Mouse (Mus musculus) stomach, postnatal 0 days (tissue): ENCODE measurements around the gene Adcy3. TPM values are rescaled to one million over a fixed set of nuclear protein-coding genes. Genes with fewer than 3 reads are reported as not detected.
"Not testable (repeated sequence)": the region's sequence is repeated elsewhere in the genome, so short reads cannot be mapped to it uniquely, and the experiment has no call there.

ENCODE experiments used
- ATAC-seq: fragments of 200-750 bp; cut with Nextera tagmentation; 2 replicates; pipeline ENCODE4 v1.8.0; 2017; ENCODE audit not compliant: low FRiP score, low TSS enrichment
- DNase-seq: peaks from one replicate; pipeline ENCODE4 v3.0.0-alpha.2; 2016; ENCODE audit warnings: low spot score
- H3K27ac ChIP-seq: fragments of 300-500 bp; sonication (generic); replicated peaks from 2 replicates; pipeline ENCODE4 v1.5.1; 2014; ENCODE audit warnings: mild to moderate bottlenecking, control low read depth
- H3K27me3 ChIP-seq: fragments of 300-500 bp; sonication (generic); 2 replicates; pipeline ENCODE4 v1.6.1; 2014; ENCODE audit warnings: low read length; ENCODE audit not compliant: control insufficient read depth, insufficient read depth
- H3K36me3 ChIP-seq: fragments of 300-500 bp; sonication (generic); 2 replicates; pipeline ENCODE4 v1.6.1; 2014; ENCODE audit warnings: low read length, mixed read lengths; ENCODE audit not compliant: control insufficient read depth, insufficient read depth
- H3K4me1 ChIP-seq: fragments of 300-500 bp; sonication (generic); replicated peaks from 2 replicates; pipeline ENCODE4 v1.6.1; 2014; ENCODE audit warnings: antibody characterized with exemption; ENCODE audit not compliant: control insufficient read depth, insufficient read depth
- H3K4me2 ChIP-seq: fragments of 300-500 bp; sonication (generic); replicated peaks from 2 replicates; pipeline ENCODE4 v1.6.1; 2014; ENCODE audit warnings: low read depth, mild to moderate bottlenecking, control low read depth, moderate library complexity
- H3K4me3 ChIP-seq: fragments of 300-500 bp; sonication (generic); 2 replicates; pipeline ENCODE4 v1.5.1; 2014; ENCODE audit warnings: low read depth, low read length, control low read depth
- H3K9ac ChIP-seq: fragments of 300-500 bp; sonication (generic); 2 replicates; pipeline ENCODE4 v1.6.1; 2014; ENCODE audit warnings: mild to moderate bottlenecking, low read length, control low read depth, mixed read lengths
- H3K9me3 ChIP-seq: fragments of 300-500 bp; sonication (generic); 2 replicates; pipeline ENCODE4 v1.6.1; 2016; ENCODE audit warnings: low read length; ENCODE audit not compliant: control insufficient read depth
- CTCF ChIP-seq: IDR thresholded peaks from 2 replicates; pipeline ENCODE4 v1.5.1; 2016; ENCODE audit warnings: antibody characterized with exemption, low read depth, mild to moderate bottlenecking, moderate library complexity
- EP300 ChIP-seq: optimal IDR thresholded peaks from 2 replicates; pipeline ENCODE3; 2016; ENCODE audit warnings: antibody characterized with exemption
- WGBS: fragments of 180-500 bp; shearing (Covaris S2); extraction: QIAGEN DNeasy Blood & Tissue Kit; methylation state at CpG from one replicate; pipeline ENCODE4 v1.1.7; 2014; 5-methylcytosine and 5-hydroxymethylcytosine counted together
- polyA plus RNA-seq: library from polyadenylated mRNA; unstranded; fragments of >200 nt; fragmentation: Nextera tagmentation; extraction: Ambion mirVana; gene quantifications from 2 replicates; pipeline ENCODE4 v1.2.1, GENCODE M21; 2015

Gene Adcy3
- polyA plus RNA-seq, 1 experiment from 2014 or later = 2.9 TPM

DNA sequence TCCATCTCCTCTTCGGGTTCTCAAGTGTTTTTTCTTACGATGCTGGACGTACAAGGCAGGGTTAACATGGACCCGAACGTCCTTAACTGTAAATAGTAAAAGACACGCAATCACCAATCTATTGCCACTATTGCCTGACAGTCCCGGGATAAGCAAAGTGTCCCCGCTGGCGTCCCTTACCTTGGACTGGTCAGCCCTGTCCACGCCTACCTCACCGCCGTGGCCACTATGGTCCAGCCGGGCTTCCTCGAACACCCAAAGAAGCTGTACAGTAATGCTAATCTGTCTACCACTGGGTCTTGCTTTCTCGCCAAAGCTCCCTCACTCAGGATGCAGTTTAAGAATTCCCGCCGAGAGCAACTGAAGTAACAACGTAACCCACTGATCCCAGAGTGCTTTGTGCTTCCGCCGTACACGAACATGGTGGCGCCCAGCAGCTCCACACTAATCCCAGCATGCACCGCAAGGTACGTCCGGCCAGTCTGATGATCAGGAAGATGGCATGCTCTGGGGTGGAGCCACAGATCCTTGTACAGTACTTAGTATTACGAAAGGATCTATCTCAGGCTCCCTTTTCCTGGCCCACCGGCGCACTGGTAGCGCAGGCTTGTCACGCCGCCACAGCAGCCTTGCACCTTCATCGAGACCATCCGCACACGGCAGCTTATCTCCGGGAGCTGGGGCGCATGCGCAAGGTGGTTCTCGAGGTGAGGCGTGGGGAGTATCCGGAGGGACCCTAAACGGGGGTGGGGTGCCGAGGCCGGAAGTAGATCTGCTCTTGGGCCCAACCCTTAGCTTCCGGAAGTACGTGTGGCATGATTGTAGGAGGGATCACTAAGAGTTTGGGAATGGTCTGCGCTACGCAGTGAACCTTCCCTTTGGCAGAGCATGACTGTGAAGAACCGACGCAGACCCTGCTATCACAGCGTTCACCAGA, 100.9 kb downstream of the Adcy3 start, which contains the start of the genes Ptrhd1 and Cenpo:
Gene Ptrhd1, plus strand, starts transcription at position 456 of the 937 bp plus-strand sequence.
Gene Cenpo, minus strand, starts transcription at position 723 of the 937 bp plus-strand sequence.
- Histone ChIP-seq H3K4me3 (peak within 1 kb of the TSS; percentile 73), H3K9ac (peak within 1 kb of the TSS; percentile 74), H3K27ac (peak within 1 kb of the TSS; percentile 92), H3K36me3 (peaks cover 2% of the 10 kb centered on the region; the same call in 1 of the 2 replicates), H3K4me1 (no peaks in the 10 kb centered on the region), H3K9me3 (no peaks in the 10 kb centered on the region), H3K4me2 (peak within 1 kb of the TSS; percentile 71), H3K27me3 (no peaks in the 10 kb centered on the region)
- ATAC-seq (peak; percentile 99), DNase-seq (peak; percentile 95)
- TF ChIP-seq EP300 (no peak), CTCF (peak; percentile 7; the same call in 1 of the 2 replicates)
- WGBS = under 1% methylated on average over 50 of the region's 50 CpGs

DNA sequence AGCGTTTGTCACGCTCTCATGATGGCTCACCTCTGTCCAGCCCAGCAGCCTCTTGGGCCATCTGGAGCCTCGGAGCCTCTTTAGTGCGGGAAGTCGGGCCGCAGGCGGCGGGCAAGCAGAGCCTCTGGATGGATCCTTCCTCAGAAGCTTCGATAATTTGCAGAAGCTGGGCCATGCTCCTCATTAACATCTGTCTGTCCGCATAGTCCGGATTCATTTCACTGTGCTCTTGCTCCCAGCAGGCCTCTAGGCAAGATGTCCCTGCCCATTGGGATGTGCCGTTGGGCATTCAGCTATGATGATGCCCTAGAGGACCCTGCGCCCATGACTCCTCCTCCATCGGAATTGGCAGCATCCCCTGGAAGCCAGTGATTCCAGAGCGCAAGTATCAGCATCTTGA, 104.6 kb downstream of the Adcy3 start:
- Histone ChIP-seq H3K9me3 (no peaks in the 10 kb centered on the region), H3K27ac (no peak overlapping the region), H3K9ac (no peak overlapping the region), H3K36me3 (no peaks in the 10 kb centered on the region), H3K4me1 (no peaks in the 10 kb centered on the region), H3K4me3 (no peak overlapping the region), H3K27me3 (no peaks in the 10 kb centered on the region), H3K4me2 (no peak overlapping the region)
- ATAC-seq (no peak), DNase-seq (no peak)
- 97% methylated on average over 15 of the region's 15 CpGs for WGBS
- TF ChIP-seq EP300 = no peak
- no peak for TF ChIP-seq CTCF

DNA sequence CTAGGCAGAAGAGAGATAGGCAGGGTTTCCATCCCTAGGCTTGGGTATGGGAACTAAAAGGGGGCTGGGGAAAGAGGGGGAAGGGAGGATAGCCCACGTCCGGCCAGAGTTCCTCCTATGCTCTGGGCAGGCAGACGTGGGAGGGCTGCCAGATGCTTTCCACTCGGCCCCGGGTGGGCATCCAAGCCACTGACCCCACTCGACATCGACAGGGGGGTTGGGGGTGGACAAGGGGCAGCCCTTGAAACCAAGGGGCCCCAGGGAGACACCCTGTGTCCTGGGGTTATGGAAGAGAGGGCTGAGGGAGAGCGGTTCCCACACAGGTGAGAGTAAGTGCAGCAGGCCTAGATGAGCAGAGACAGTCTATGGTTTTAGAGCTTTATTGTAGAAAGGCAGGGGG, 107.4 kb downstream of the Adcy3 start:
- H3K4me3 ChIP-seq, H3K4me1 ChIP-seq, H3K9ac ChIP-seq, H3K36me3 ChIP-seq, H3K9me3 ChIP-seq, DNase-seq, ATAC-seq, H3K27me3 ChIP-seq, H3K4me2 ChIP-seq, H3K27ac ChIP-seq: not testable (repeated sequence)
- 75% methylated on average over 8 of the region's 8 CpGs for WGBS

DNA sequence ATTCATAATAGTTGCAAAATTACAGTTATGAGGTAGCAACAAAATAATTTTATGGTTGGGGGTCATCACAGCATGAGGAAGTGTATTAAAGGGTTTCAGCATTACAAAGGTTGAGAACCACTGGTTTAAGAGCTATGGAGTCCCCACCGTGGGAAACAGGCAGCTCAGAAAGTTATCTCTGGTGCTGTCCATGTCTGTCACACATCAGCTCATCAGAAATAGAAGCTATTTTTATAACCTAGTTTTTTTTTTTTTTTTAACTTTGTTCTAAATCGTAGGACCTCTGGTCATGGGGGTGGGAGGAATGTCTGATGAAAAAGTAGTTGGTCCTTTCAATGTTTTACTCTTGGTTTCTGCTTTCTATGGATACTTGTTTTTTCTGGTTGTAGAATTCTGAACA, 110.9 kb downstream of the Adcy3 start:
- Histone ChIP-seq H3K4me1 (no peaks in the 10 kb centered on the region), H3K27me3 (no peaks in the 10 kb centered on the region), H3K4me3 (no peak overlapping the region), H3K9me3 (no peaks in the 10 kb centered on the region), H3K27ac (no peak overlapping the region), H3K9ac (no peak overlapping the region), H3K4me2 (no peak overlapping the region), H3K36me3 (no peaks in the 10 kb centered on the region)
- DNase-seq = no peak
- WGBS = 85% methylated on average over 2 of the region's 2 CpGs
- no peak for TF ChIP-seq CTCF
- no peak for TF ChIP-seq EP300
- no peak for ATAC-seq

DNA sequence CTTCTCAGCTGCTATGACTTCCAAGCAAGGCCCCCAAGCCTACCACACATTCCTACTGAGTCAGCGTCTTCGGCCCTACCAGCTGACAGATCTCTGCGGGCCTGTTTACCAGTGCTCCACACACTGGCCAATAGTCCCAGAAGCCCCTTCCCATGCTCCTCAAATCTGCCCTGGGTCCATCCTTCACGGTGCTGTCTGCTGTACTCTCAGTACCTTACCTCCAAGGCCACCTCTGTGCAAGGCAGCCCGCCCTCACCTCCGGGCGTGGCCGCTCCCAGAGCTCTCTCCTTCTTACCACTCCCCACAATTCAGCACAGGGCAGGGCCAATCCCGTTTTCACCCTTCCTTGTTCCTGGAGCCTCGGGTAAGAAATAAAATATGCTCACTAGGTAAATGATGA, 112.8 kb downstream of the Adcy3 start:
- no peaks in the 10 kb centered on the region for H3K4me1 ChIP-seq
- H3K9ac ChIP-seq = no peak overlapping the region
- 63% methylated on average over 10 of the region's 10 CpGs for WGBS
- H3K4me2 ChIP-seq = no peak overlapping the region
- H3K27me3 ChIP-seq = no peaks in the 10 kb centered on the region
- 0 out of 2 replicates have a peak, but pooled peaks cover under 1% of the 10 kb centered on the region for H3K36me3 ChIP-seq
- H3K4me3 ChIP-seq = no peak overlapping the region
- H3K9me3 ChIP-seq = no peaks in the 10 kb centered on the region
- ATAC-seq = no peak
- peak; percentile 22 for DNase-seq
- H3K27ac ChIP-seq = no peak overlapping the region
- TF ChIP-seq EP300 (no peak), CTCF (no peak)

DNA sequence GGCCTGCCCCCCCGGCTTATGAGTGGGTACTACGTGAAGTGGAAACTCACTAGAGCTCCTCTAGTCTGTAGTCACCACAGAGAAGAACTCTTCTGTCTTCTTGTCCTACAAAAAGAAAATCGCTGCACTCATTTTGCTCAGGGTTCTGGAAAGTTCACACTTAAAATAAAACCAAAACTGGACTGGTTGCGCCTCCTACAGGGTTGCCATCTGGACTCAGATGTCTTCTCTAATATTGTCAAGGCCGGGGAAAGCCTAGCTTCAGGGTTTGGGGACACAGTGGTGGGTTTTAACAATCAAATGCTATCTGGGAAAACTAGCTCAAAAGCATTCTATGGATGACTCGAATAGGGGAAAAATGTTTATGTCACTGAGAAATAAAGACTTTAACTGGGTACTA, 116.9 kb downstream of the Adcy3 start:
- 74% methylated on average over 6 of the region's 6 CpGs for WGBS
- ATAC-seq = no peak

More for the DNA sequence above, 116.9 kb downstream of the Adcy3 start:
- Histone ChIP-seq H3K4me2 (no peak overlapping the region), H3K36me3 (0 out of 2 replicates have a peak, but pooled peaks cover 2% of the 10 kb centered on the region), H3K4me1 (no peaks in the 10 kb centered on the region), H3K9ac (no peak overlapping the region), H3K4me3 (no peak overlapping the region), H3K9me3 (no peaks in the 10 kb centered on the region), H3K27me3 (no peaks in the 10 kb centered on the region), H3K27ac (no peak overlapping the region)
- TF ChIP-seq EP300 (no peak), CTCF (no peak)
- DNase-seq = no peak
